Mouse (Mus musculus) central nervous system, embryonic 18 days (tissue): ENCODE data around the gene Ret. TPM values are rescaled to one million over a fixed set of nuclear protein-coding genes. Genes with fewer than 3 reads are reported as not detected.

Experiments
- polyA plus RNA-seq: library from polyadenylated mRNA; depleted of rRNA; stranded (reverse); fragments of >200 nt; gene quantifications from 2 replicates; pipeline ENCODE4 v1.2.3, GENCODE M21; 2012; rRNA removed

Gene Ret
- 6.6 and 10.3 TPM in 2 replicates for polyA plus RNA-seq

GRCm38 (mm10) chr6:118197440-118197975, at the start of gene Ret:
Gene Ret (minus strand): TSS chr6:118197718.

GRCm38 (mm10) chr6:118138731-118139709, 58.5 kb downstream of the Ret start, which contains the start of gene Csgalnact2:
Gene Csgalnact2 (minus strand): TSS chr6:118139140.

Other genes with a start within 250 kb of the Ret start
- gene Rasgef1a, start 186.3 kb downstream of the Ret start, polyA plus RNA-seq = 24.4 and 26.4 TPM in 2 replicates
- gene Csgalnact2, start 58.6 kb downstream of the Ret start, polyA plus RNA-seq = 8.6 and 9.3 TPM in 2 replicates
- gene Bms1, start 221.8 kb upstream of the Ret start, polyA plus RNA-seq = 18.0 and 18.6 TPM in 2 replicates